Mouse (Mus musculus) fat pad, adult 2 months (tissue): ENCODE results near the gene Bmp8b.

Source experiments
- DNase-seq: peaks from one replicate; pipeline ENCODE4 v3.0.0-alpha.2; 2011; ENCODE audit warnings: low read depth, low spot score; ENCODE audit errors: extremely low read depth

Bmp8b gene

DNA sequence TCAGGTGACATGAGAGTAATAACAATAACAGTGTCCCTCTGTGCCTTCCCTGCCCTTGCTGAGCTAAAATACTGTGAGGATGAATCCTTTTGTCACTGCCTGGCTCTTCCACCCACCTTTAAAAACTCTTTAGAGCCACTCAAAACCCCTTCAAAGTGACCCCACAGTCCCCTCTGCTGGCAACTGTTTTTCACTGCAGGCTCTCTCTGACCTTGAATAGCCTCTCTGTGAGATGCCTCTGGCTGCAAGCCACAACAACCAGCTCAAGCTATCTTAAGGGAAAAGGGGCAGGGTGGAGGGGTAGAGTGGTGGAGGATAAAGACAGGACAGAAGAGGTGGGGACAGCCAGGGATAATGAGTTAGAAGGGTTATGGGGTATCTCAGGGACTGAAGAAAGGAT, 66.8 kb downstream of the Bmp8b start:
- no peak for DNase-seq
